Comparison of ENCODE assay signal across 8 mouse cellular contexts in the genomic region with DNA sequence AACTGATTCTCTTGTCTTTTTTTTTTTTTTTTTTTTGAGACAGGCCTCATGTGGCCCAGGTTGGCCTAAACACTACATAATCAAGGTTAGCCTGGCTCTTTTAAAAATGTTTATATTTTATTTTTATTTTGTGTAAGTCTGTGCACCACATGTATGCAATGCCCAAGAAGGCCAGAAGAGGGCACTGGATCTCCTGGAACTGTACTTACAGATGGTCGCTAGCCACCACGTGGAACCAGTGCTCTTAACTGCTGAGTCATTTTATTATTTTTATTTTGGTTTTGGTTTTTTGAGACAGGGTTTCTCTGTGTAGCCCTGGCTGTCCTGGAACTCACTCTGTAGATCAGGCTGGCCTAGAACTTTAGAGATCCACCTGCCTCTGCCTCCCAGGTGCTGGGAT. TPM values are rescaled to one million over a fixed set of nuclear protein-coding genes. Genes with fewer than 3 reads are reported as not detected.
A peak's percentile ranks its signal among the peaks of the same experiment; 100 is the strongest.
DNase-seq lines count a peak whose midpoint lies in the region; ATAC-seq and TF ChIP-seq lines count a peak whose summit lies in the region.

No protein-coding gene starts in this region.

- TF ChIP-seq CTCF in bone marrow macrophage, adult 2 months (IDR thresholded peaks at IDR 0.05; ENCODE audit: low read depth, low read length) = peak; percentile 52; the same call in 1 of the 2 replicates

- no peaks in the 10 kb centered on the region for H3K4me1 ChIP-seq in limb, embryonic 11.5 days (ENCODE audit: control insufficient read depth, insufficient read depth, low read length)
- H3K4me1 ChIP-seq in limb, embryonic 10.5 days = no peaks in the 10 kb centered on the region
- peaks cover 27% of the 10 kb centered on the region for H3K4me1 ChIP-seq in bone marrow macrophage, adult 2 months (ENCODE audit: control insufficient read depth, insufficient read depth, low read length)

- no peak overlapping the region for H3K4me2 ChIP-seq in limb, embryonic 11.5 days (ENCODE audit: low read depth, severe bottlenecking)

- H3K9ac ChIP-seq in limb, embryonic 11.5 days (ENCODE audit: low read length) = no peak overlapping the region

- WGBS in limb, embryonic 11.5 days = 71% methylated on average over 2 of the region's 2 CpGs
- 64% methylated on average over 2 of the region's 2 CpGs for WGBS in limb, embryonic 10.5 days

- no peaks in the 10 kb centered on the region for H3K27me3 ChIP-seq in limb, embryonic 11.5 days (ENCODE audit: control insufficient read depth, insufficient read depth, low read length)
- no peaks in the 10 kb centered on the region for H3K27me3 ChIP-seq in limb, embryonic 10.5 days (ENCODE audit: low read depth, poor library complexity, severe bottlenecking)

- no peak for ATAC-seq in limb, embryonic 11.5 days (ENCODE audit: insufficient number of reproducible peaks, low FRiP score, low TSS enrichment, low read depth)

- H3K9me3 ChIP-seq in limb, embryonic 11.5 days (ENCODE audit: control insufficient read depth, low read length) = no peaks in the 10 kb centered on the region
- no peaks in the 10 kb centered on the region for H3K9me3 ChIP-seq in limb, embryonic 10.5 days (replicated peaks)

- DNase-seq in cerebellum, postnatal 10 days = peak; percentile 71 to 76
- DNase-seq in cerebellum, adult 8-10 months = no peak
- peak; percentile 57 for DNase-seq in limb, embryonic 11.5 days (ENCODE audit: low spot score)
- DNase-seq in limb, embryonic 10.5 days (ENCODE audit: low spot score) = no peak
- DNase-seq in lung, postnatal 36 days = peak; percentile 83
- peak; percentile 63 for DNase-seq in thymus, postnatal 25 days
- DNase-seq in MN1 (ENCODE audit: low spot score) = no peak

- H3K36me3 ChIP-seq in limb, embryonic 11.5 days (ENCODE audit: control insufficient read depth, insufficient read depth, low read length) = no peaks in the 10 kb centered on the region
- no peaks in the 10 kb centered on the region for H3K36me3 ChIP-seq in limb, embryonic 10.5 days

- no peak overlapping the region for H3K4me3 ChIP-seq in limb, embryonic 11.5 days (ENCODE audit: low read depth, low read length)
- H3K4me3 ChIP-seq in limb, embryonic 10.5 days = no peak overlapping the region
- H3K4me3 ChIP-seq in bone marrow macrophage, adult 2 months (ENCODE audit: insufficient read depth, low read length) = no peak overlapping the region; the same call in 1 of the 2 replicates

- H3K27ac ChIP-seq in limb, embryonic 11.5 days (replicated peaks; ENCODE audit: low read depth, low read length) = no peak overlapping the region
- H3K27ac ChIP-seq in limb, embryonic 10.5 days = no peak overlapping the region
- peak overlapping the region; percentile 87 for H3K27ac ChIP-seq in bone marrow macrophage, adult 2 months (ENCODE audit: insufficient read depth, low read depth, low read length)

- no peak for TF ChIP-seq POLR2A in bone marrow macrophage, adult 2 months (IDR thresholded peaks at IDR 0.05; ENCODE audit: borderline replicate concordance, low read depth, low read length)

RNA-seq across cellular contexts. Expression of a gene that starts 13.1 kb away (rescaled TPM):
- 15.4 and 17.0 TPM in 2 replicates for polyA plus RNA-seq in limb, embryonic 11.5 days (2014; fragmentation: Nextera tagmentation; extraction: Ambion mirVana)
- polyA plus RNA-seq in limb, embryonic 10.5 days (2016; fragmentation: Nextera tagmentation; extraction: Ambion mirVana) = 19.4 and 19.7 TPM in 2 replicates
- polyA plus RNA-seq in bone marrow macrophage, adult 2 months (2012; ENCODE audit: insufficient read depth, insufficient read length, missing spikeins) = 125 and 138 TPM in 2 replicates

Comparison
In these comparisons a context has a peak if more than half of its experiments do, and no peak if none do; other contexts are left out.
1. DNase-seq: peak in cerebellum, postnatal 10 days (2 of 2), limb, embryonic 11.5 days (single experiment), lung, postnatal 36 days (single experiment) and thymus, postnatal 25 days (single experiment); none in cerebellum, adult 8-10 months (single experiment), limb, embryonic 10.5 days (single experiment) and MN1 (single experiment).